Mouse (Mus musculus) intestine, embryonic 15.5 days (tissue): ENCODE data around the gene Tsc22d4. TPM values are rescaled to one million over a fixed set of nuclear protein-coding genes. Genes with fewer than 3 reads are reported as not detected.

Source experiments
- ATAC-seq: fragments of 200-750 bp; cut with Nextera tagmentation; 2 replicates; pipeline ENCODE4 v1.8.0; 2017; ENCODE audit warnings: moderate TSS enrichment, moderate library complexity
- H3K27ac ChIP-seq: fragments of 300-500 bp; sonication (generic); 2 replicates; pipeline ENCODE4 v1.5.1; 2015; ENCODE audit warnings: mild to moderate bottlenecking, inconsistent platforms
- H3K27me3 ChIP-seq: fragments of 300-500 bp; sonication (generic); replicated peaks from 2 replicates; pipeline ENCODE4 v1.6.1; 2015; ENCODE audit warnings: inconsistent platforms
- H3K36me3 ChIP-seq: fragments of 300-500 bp; sonication (generic); 2 replicates; pipeline ENCODE4 v1.6.1; 2015; ENCODE audit warnings: inconsistent platforms
- H3K4me1 ChIP-seq: fragments of 300-500 bp; sonication (generic); replicated peaks from 2 replicates; pipeline ENCODE4 v1.6.1; 2015; ENCODE audit warnings: inconsistent platforms
- H3K4me2 ChIP-seq: fragments of 300-500 bp; sonication (generic); replicated peaks from 2 replicates; pipeline ENCODE4 v1.6.1; 2015; ENCODE audit warnings: mild to moderate bottlenecking, inconsistent platforms
- H3K4me3 ChIP-seq: fragments of 300-500 bp; sonication (generic); replicated peaks from 2 replicates; pipeline ENCODE4 v1.5.1; 2015; ENCODE audit warnings: inconsistent platforms
- H3K9ac ChIP-seq: fragments of 300-500 bp; sonication (generic); 2 replicates; pipeline ENCODE4 v1.6.1; 2015; ENCODE audit warnings: inconsistent platforms
- H3K9me3 ChIP-seq: fragments of 300-500 bp; sonication (generic); 2 replicates; pipeline ENCODE4 v1.6.1; 2016; ENCODE audit warnings: inconsistent platforms
- WGBS: fragments of 180-500 bp; shearing (Covaris S2); methylation state at CpG from one replicate; pipeline ENCODE4 v1.1.7; 2015; 5-methylcytosine and 5-hydroxymethylcytosine counted together
- polyA plus RNA-seq: library from polyadenylated mRNA; unstranded; fragments of >200 nt; fragmentation: Nextera tagmentation; extraction: Ambion mirVana; gene quantifications from 2 replicates; pipeline ENCODE4 v1.2.1, GENCODE M21; 2015

Gene Tsc22d4
- polyA plus RNA-seq, 1 experiment from 2014 or later: 117 TPM

GRCm38 (mm10) chr5:137723840-137724239 is 21.7 kb upstream of the Tsc22d4 start:
- Histone ChIP-seq H3K4me3 (no peak overlapping the region), H3K27me3 (no peaks in the 10 kb centered on the region), H3K9ac (no peak overlapping the region), H3K27ac (no peak overlapping the region), H3K9me3 (no peaks in the 10 kb centered on the region), H3K4me2 (no peak overlapping the region), H3K36me3 (no peaks in the 10 kb centered on the region), H3K4me1 (0 out of 2 replicates have a peak, but pooled peaks cover 3% of the 10 kb centered on the region)
- 81% methylated on average over 5 of the region's 5 CpGs for WGBS
- ATAC-seq: no peak

- no peaks in the 10 kb centered on the region for H3K4me1 ChIP-seq
- no peak overlapping the region for H3K4me3 ChIP-seq
- no peaks in the 10 kb centered on the region for H3K27me3 ChIP-seq
- no peaks in the 10 kb centered on the region for H3K36me3 ChIP-seq
- 63% methylated on average over 6 of the region's 6 CpGs for WGBS
- no peak overlapping the region for H3K27ac ChIP-seq
- H3K9ac ChIP-seq: no peak overlapping the region
- H3K4me2 ChIP-seq: no peak overlapping the region
- ATAC-seq: no peak
- H3K9me3 ChIP-seq: no peaks in the 10 kb centered on the region
Measured at GRCm38 (mm10) chr5:137726767-137727166, 18.8 kb upstream of the Tsc22d4 start.

- Histone ChIP-seq H3K4me2 (no peak overlapping the region), H3K27me3 (no peaks in the 10 kb centered on the region), H3K4me1 (peaks cover 16% of the 10 kb centered on the region), H3K36me3 (no peaks in the 10 kb centered on the region), H3K4me3 (no peak overlapping the region), H3K9ac (no peak overlapping the region), H3K27ac (no peak overlapping the region), H3K9me3 (no peaks in the 10 kb centered on the region)
- 0 out of 2 replicates have a peak, but pooled peaks have one; percentile 11 for ATAC-seq
- 80% methylated on average over 12 of the region's 12 CpGs for WGBS
Measured at GRCm38 (mm10) chr5:137733638-137734288, 11.8 kb upstream of the Tsc22d4 start.

GRCm38 (mm10) chr5:137734289-137735061 is 11.1 kb upstream of the Tsc22d4 start:
- H3K36me3 ChIP-seq: no peaks in the 10 kb centered on the region
- H3K9ac ChIP-seq: no peak overlapping the region
- no peaks in the 10 kb centered on the region for H3K27me3 ChIP-seq
- H3K27ac ChIP-seq: no peak overlapping the region
- no peak overlapping the region for H3K4me3 ChIP-seq
- no peak overlapping the region for H3K4me2 ChIP-seq
- WGBS: 61% methylated on average over 6 of the region's 6 CpGs
- peak; percentile 58; the same call in 1 of the 2 replicates for ATAC-seq
- H3K4me1 ChIP-seq: peaks cover 21% of the 10 kb centered on the region
- no peaks in the 10 kb centered on the region for H3K9me3 ChIP-seq

GRCm38 (mm10) chr5:137737400-137737940 is 8.1 kb upstream of the Tsc22d4 start:
- no peak for ATAC-seq
- 79% methylated on average over 6 of the region's 6 CpGs for WGBS
- Histone ChIP-seq H3K27ac (no peak overlapping the region), H3K36me3 (no peaks in the 10 kb centered on the region), H3K9me3 (no peaks in the 10 kb centered on the region), H3K4me1 (peaks cover 33% of the 10 kb centered on the region), H3K27me3 (no peaks in the 10 kb centered on the region), H3K9ac (no peak overlapping the region), H3K4me3 (no peak overlapping the region), H3K4me2 (no peak overlapping the region)

- Histone ChIP-seq H3K36me3 (no peaks in the 10 kb centered on the region), H3K4me1 (peaks cover 33% of the 10 kb centered on the region), H3K4me3 (no peak overlapping the region), H3K9me3 (no peaks in the 10 kb centered on the region), H3K9ac (no peak overlapping the region), H3K4me2 (no peak overlapping the region), H3K27me3 (no peaks in the 10 kb centered on the region), H3K27ac (no peak overlapping the region)
- 49% methylated on average over 5 of the region's 5 CpGs for WGBS
- no peak for ATAC-seq
Measured at GRCm38 (mm10) chr5:137738516-137738915, 7.0 kb upstream of the Tsc22d4 start.

- Histone ChIP-seq H3K9me3 (no peaks in the 10 kb centered on the region), H3K4me3 (0 out of 2 replicates have a peak overlapping the region, but pooled peaks have one; percentile 3), H3K27me3 (no peaks in the 10 kb centered on the region), H3K27ac (no peak overlapping the region), H3K9ac (peak overlapping the region; percentile 17; the same call in 1 of the 2 replicates), H3K4me1 (peaks cover 29% of the 10 kb centered on the region), H3K4me2 (peak overlapping the region; percentile 97), H3K36me3 (no peaks in the 10 kb centered on the region)
- no peak for ATAC-seq
- WGBS: 59% methylated on average over 9 of the region's 9 CpGs
Measured at GRCm38 (mm10) chr5:137739471-137739870, 6.1 kb upstream of the Tsc22d4 start.

- Histone ChIP-seq H3K4me3 (peak overlapping the region; percentile 68), H3K27me3 (no peaks in the 10 kb centered on the region), H3K4me1 (peaks cover 24% of the 10 kb centered on the region; the same call in 1 of the 2 replicates), H3K4me2 (peak overlapping the region; percentile 97), H3K9ac (peak overlapping the region; percentile 64), H3K27ac (peak overlapping the region; percentile 87; the same call in 1 of the 2 replicates), H3K36me3 (no peaks in the 10 kb centered on the region), H3K9me3 (no peaks in the 10 kb centered on the region)
- WGBS: 16% methylated on average over 11 of the region's 11 CpGs
- ATAC-seq: 0 out of 2 replicates have a peak, but pooled peaks have one; percentile 1
Measured at GRCm38 (mm10) chr5:137740506-137740905, 5.0 kb upstream of the Tsc22d4 start.

- Histone ChIP-seq H3K27me3 (no peaks in the 10 kb centered on the region), H3K36me3 (no peaks in the 10 kb centered on the region), H3K4me1 (peaks cover 24% of the 10 kb centered on the region; the same call in 1 of the 2 replicates), H3K27ac (peak within 1 kb of the TSS; percentile 87), H3K9ac (peak within 1 kb of the TSS; percentile 64), H3K4me3 (peak within 1 kb of the TSS; percentile 68), H3K4me2 (peak within 1 kb of the TSS; percentile 97), H3K9me3 (no peaks in the 10 kb centered on the region)
- ATAC-seq: peak; percentile 85
- under 1% methylated on average over 71 of the region's 71 CpGs for WGBS
Measured at GRCm38 (mm10) chr5:137741023-137741931, 4.3 kb upstream of the Tsc22d4 start, which contains the start of gene Nyap1. Nyap1 (minus strand) TSS chr5:137741607.

- ATAC-seq: no peak
- Histone ChIP-seq H3K9ac (no peak overlapping the region), H3K4me2 (peak overlapping the region; percentile 97), H3K27me3 (no peaks in the 10 kb centered on the region), H3K27ac (0 out of 2 replicates have a peak overlapping the region, but pooled peaks have one; percentile 87), H3K36me3 (no peaks in the 10 kb centered on the region), H3K9me3 (no peaks in the 10 kb centered on the region), H3K4me3 (peak overlapping the region; percentile 68; the same call in 1 of the 2 replicates), H3K4me1 (peaks cover 24% of the 10 kb centered on the region; the same call in 1 of the 2 replicates)
- WGBS: 53% methylated on average over 10 of the region's 10 CpGs
Measured at GRCm38 (mm10) chr5:137742048-137742447, 3.5 kb upstream of the Tsc22d4 start.

GRCm38 (mm10) chr5:137742836-137743235 is 2.7 kb upstream of the Tsc22d4 start:
- H3K4me3 ChIP-seq: no peak overlapping the region
- H3K9me3 ChIP-seq: no peaks in the 10 kb centered on the region
- H3K4me2 ChIP-seq: no peak overlapping the region
- no peaks in the 10 kb centered on the region for H3K27me3 ChIP-seq
- H3K9ac ChIP-seq: no peak overlapping the region
- ATAC-seq: no peak
- no peaks in the 10 kb centered on the region for H3K36me3 ChIP-seq
- no peak overlapping the region for H3K27ac ChIP-seq
- 91% methylated on average over 6 of the region's 6 CpGs for WGBS
- peaks cover 30% of the 10 kb centered on the region for H3K4me1 ChIP-seq
